Mouse (Mus musculus) kidney, postnatal 0 days (tissue): ENCODE measurements around the gene 1700037C18Rik. TPM values are rescaled to one million over a fixed set of nuclear protein-coding genes. Genes with fewer than 3 reads are reported as not detected.

ENCODE experiments used
- ATAC-seq: fragments of 200-750 bp; cut with Nextera tagmentation; replicated peaks from 2 replicates; pipeline ENCODE4 v1.8.0; 2017; ENCODE audit warnings: low read depth, moderate number of reproducible peaks, moderate TSS enrichment, moderate library complexity; ENCODE audit not compliant: low FRiP score
- DNase-seq: peaks from one replicate; pipeline ENCODE4 v3.0.0-alpha.2; 2016; ENCODE audit warnings: low spot score
- H3K27ac ChIP-seq: fragments of 300-500 bp; sonication (generic); 2 replicates; pipeline ENCODE4 v1.5.1; 2014; ENCODE audit warnings: mild to moderate bottlenecking
- H3K27me3 ChIP-seq: fragments of 300-500 bp; sonication (generic); 2 replicates; pipeline ENCODE4 v1.6.1; 2014; ENCODE audit warnings: low read length, mixed read lengths; ENCODE audit not compliant: insufficient read depth
- H3K36me3 ChIP-seq: fragments of 300-500 bp; sonication (generic); 2 replicates; pipeline ENCODE4 v1.6.1; 2014; ENCODE audit warnings: low read length, mixed read lengths; ENCODE audit not compliant: insufficient read depth
- H3K4me1 ChIP-seq: fragments of 300-500 bp; sonication (generic); replicated peaks from 2 replicates; pipeline ENCODE4 v1.6.1; 2014; ENCODE audit warnings: antibody characterized with exemption, low read length, mixed read lengths; ENCODE audit not compliant: insufficient read depth
- H3K4me2 ChIP-seq: fragments of 300-500 bp; sonication (generic); 2 replicates; pipeline ENCODE4 v1.6.1; 2014; ENCODE audit warnings: mild to moderate bottlenecking, low read length, moderate library complexity, mixed read lengths
- H3K4me3 ChIP-seq: fragments of 300-500 bp; sonication (generic); replicated peaks from 2 replicates; pipeline ENCODE4 v1.5.1; 2014; ENCODE audit warnings: low read depth, low read length
- H3K9ac ChIP-seq: fragments of 300-500 bp; sonication (generic); 2 replicates; pipeline ENCODE4 v1.6.1; 2014; ENCODE audit warnings: low read depth, low read length
- H3K9me3 ChIP-seq: fragments of 300-500 bp; sonication (generic); replicated peaks from 2 replicates; pipeline ENCODE4 v1.6.1; 2016; ENCODE audit warnings: low read length, inconsistent platforms, mixed read lengths
- CTCF ChIP-seq: IDR thresholded peaks from 2 replicates; pipeline ENCODE4 v1.5.1; 2016; ENCODE audit warnings: antibody characterized with exemption, low read depth, mild to moderate bottlenecking, moderate library complexity
- WGBS: fragments of 180-500 bp; shearing (Covaris S2); extraction: QIAGEN DNeasy Blood & Tissue Kit; methylation state at CpG from one replicate; pipeline ENCODE4 v1.1.7; 2014; 5-methylcytosine and 5-hydroxymethylcytosine counted together
- polyA plus RNA-seq: library from polyadenylated mRNA; unstranded; fragments of >200 nt; fragmentation: Nextera tagmentation; extraction: Ambion mirVana; gene quantifications from 2 replicates; pipeline ENCODE4 v1.2.1, GENCODE M21; 2015

1700037C18Rik gene
- polyA plus RNA-seq: 11.0 and 11.4 TPM in 2 replicates

DNA sequence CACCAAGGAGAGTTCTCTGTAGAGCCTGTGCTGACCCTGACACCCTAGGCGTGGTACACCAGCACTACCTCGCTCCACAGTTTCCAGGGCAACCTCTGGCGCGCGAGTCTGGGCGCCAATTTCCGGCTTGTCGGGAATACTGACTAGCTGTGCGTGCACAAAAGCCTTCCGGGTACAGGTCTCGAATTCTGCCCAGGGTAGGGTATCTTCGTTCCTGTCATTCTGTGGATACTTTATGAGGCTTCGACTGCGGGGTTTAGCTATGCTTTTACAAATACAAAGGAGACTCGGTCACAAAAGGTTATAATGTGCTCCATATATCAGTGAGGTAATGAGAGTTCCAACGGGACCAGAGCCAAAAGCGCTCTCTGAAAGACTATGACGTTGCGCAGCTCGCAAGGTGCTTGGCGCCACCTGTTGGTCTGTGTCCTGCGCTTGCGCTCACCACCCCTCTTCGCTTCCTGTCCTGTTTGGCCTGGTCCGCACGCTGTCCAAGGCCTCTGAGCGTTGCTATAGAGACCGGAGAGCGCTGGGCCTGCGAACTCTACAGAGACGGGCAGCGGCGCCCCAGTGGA lies at the start of gene 1700037C18Rik, which contains the start of gene Cluap1:
Gene 1700037C18Rik, minus strand, starts transcription at position 153 of the 575 bp plus-strand sequence.
Gene Cluap1, plus strand, starts transcription at position 265 of the 575 bp plus-strand sequence.
- H3K27me3 ChIP-seq: no peaks in the 10 kb centered on the region
- under 1% methylated on average over 33 of the region's 33 CpGs for WGBS

DNA sequence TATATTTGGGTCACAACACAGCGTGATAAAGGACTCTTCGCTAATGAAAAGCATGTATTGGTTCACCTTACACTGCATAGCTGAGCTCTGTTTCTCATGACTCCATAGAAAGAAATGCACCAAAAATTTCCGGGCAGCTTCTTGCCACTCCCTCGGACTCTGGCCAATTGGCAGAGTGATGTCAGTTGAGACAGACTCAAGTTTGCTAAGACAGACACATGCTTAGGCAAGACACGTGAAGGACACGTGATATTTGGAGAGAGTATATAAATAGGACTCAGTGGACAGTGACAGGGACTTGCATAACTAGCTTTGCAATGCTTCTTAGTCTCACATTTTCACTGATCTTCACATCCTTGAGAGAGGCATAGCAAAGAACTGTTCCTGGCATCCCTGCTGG lies 47.9 kb upstream of the 1700037C18Rik start:
- no peak overlapping the region for H3K4me2 ChIP-seq
- ATAC-seq (no peak), DNase-seq (no peak)
- no peaks in the 10 kb centered on the region for H3K9me3 ChIP-seq
- no peaks in the 10 kb centered on the region for H3K27me3 ChIP-seq
- TF ChIP-seq CTCF: no peak
- no peaks in the 10 kb centered on the region for H3K4me1 ChIP-seq
- no peaks in the 10 kb centered on the region for H3K36me3 ChIP-seq
- no peak overlapping the region for H3K9ac ChIP-seq
- WGBS: 87% methylated on average over 6 of the region's 6 CpGs
- H3K27ac ChIP-seq: no peak overlapping the region
- no peak overlapping the region for H3K4me3 ChIP-seq

More for the DNA sequence above, at the start of gene 1700037C18Rik, which contains the start of gene Cluap1:
- Histone ChIP-seq H3K4me1 (peaks cover 5% of the 10 kb centered on the region), H3K36me3 (peaks cover 15% of the 10 kb centered on the region), H3K9me3 (no peaks in the 10 kb centered on the region), H3K27ac (peak within 1 kb of the TSS; percentile 76; the same call in 1 of the 2 replicates), H3K9ac (peak within 1 kb of the TSS; percentile 82), H3K4me2 (peak within 1 kb of the TSS; percentile 84), H3K4me3 (peak within 1 kb of the TSS; percentile 63)
- ATAC-seq (peak; percentile 99), DNase-seq (peak; percentile 98)
- peak; percentile 83 for TF ChIP-seq CTCF

DNA sequence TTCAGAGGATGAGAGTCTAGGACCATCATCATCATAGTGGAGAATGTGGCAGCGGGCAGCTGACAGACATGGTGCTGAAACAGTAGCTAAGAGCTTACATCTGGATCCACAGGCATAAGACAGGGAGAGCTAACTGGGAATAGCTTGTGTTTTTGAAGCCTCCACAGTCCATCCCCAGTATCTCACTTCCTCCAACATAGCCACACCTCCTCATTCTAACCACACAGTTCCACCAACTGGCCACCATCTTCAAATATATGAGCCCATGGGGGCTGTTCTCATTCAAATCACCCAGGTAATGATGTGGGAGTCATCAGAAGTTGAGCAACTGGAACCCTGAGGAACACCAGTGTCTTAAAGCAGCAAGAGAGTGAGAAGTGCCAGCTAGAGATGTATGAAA lies 42.7 kb upstream of the 1700037C18Rik start:
- WGBS: 77% methylated on average over 1 of the region's 1 CpGs
- H3K27me3 ChIP-seq: no peaks in the 10 kb centered on the region
- no peaks in the 10 kb centered on the region for H3K4me1 ChIP-seq
- ATAC-seq: no peak
- H3K4me2 ChIP-seq: no peak overlapping the region
- no peak overlapping the region for H3K9ac ChIP-seq
- no peak overlapping the region for H3K4me3 ChIP-seq
- TF ChIP-seq CTCF: no peak
- H3K9me3 ChIP-seq: no peaks in the 10 kb centered on the region
- H3K27ac ChIP-seq: no peak overlapping the region
- no peaks in the 10 kb centered on the region for H3K36me3 ChIP-seq
- DNase-seq: no peak

DNA sequence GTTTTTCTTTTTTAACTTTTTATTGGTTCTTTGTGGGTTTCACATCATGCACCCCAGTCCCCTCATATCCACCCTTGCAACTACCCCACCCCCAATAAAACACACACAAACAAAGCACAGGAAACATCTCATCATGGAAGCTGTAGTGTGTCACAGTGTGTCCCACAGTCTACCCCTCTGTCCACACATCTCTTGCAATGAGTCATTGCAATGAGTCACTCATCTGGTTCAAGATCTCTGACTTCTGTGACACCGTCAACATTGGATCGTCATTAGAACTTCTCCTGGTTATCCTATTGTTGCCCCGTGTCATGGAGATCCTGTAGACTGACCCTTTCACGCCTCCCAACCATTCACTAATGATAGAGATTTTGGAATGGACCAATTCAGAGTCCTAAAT lies 26.2 kb upstream of the 1700037C18Rik start:
- no peak for TF ChIP-seq CTCF
- WGBS: 91% methylated on average over 4 of the region's 4 CpGs
- H3K9me3 ChIP-seq: no peaks in the 10 kb centered on the region
- no peak overlapping the region for H3K4me3 ChIP-seq
- no peaks in the 10 kb centered on the region for H3K27me3 ChIP-seq
- ATAC-seq: no peak
- peaks cover 43% of the 10 kb centered on the region for H3K36me3 ChIP-seq
- H3K4me2 ChIP-seq: no peak overlapping the region
- DNase-seq: no peak
- no peaks in the 10 kb centered on the region for H3K4me1 ChIP-seq
- no peak overlapping the region for H3K9ac ChIP-seq
- H3K27ac ChIP-seq: no peak overlapping the region

GRCm38 (mm10) chr16:3934091-3934490 lies 25.6 kb upstream of the 1700037C18Rik start:
- Histone ChIP-seq H3K27me3 (no peaks in the 10 kb centered on the region), H3K4me2 (no peak overlapping the region), H3K9ac (no peak overlapping the region), H3K9me3 (no peaks in the 10 kb centered on the region), H3K4me1 (no peaks in the 10 kb centered on the region), H3K27ac (no peak overlapping the region), H3K36me3 (peaks cover 47% of the 10 kb centered on the region), H3K4me3 (no peak overlapping the region)
- WGBS: 100% methylated on average over 1 of the region's 1 CpGs
- no peak for ATAC-seq
- no peak for DNase-seq
- no peak for TF ChIP-seq CTCF

GRCm38 (mm10) chr16:3933536-3933935 lies 25.0 kb upstream of the 1700037C18Rik start:
- no peak overlapping the region for H3K4me2 ChIP-seq
- no peak for TF ChIP-seq CTCF
- H3K9ac ChIP-seq: no peak overlapping the region
- ATAC-seq (no peak), DNase-seq (no peak)
- no peaks in the 10 kb centered on the region for H3K9me3 ChIP-seq
- H3K36me3 ChIP-seq: peaks cover 43% of the 10 kb centered on the region
- no peaks in the 10 kb centered on the region for H3K27me3 ChIP-seq
- no peaks in the 10 kb centered on the region for H3K4me1 ChIP-seq
- WGBS: 93% methylated on average over 6 of the region's 6 CpGs
- H3K27ac ChIP-seq: no peak overlapping the region
- H3K4me3 ChIP-seq: no peak overlapping the region
